Mouse (Mus musculus): Measurements from ENCODE around the gene Sez6.

DNA sequence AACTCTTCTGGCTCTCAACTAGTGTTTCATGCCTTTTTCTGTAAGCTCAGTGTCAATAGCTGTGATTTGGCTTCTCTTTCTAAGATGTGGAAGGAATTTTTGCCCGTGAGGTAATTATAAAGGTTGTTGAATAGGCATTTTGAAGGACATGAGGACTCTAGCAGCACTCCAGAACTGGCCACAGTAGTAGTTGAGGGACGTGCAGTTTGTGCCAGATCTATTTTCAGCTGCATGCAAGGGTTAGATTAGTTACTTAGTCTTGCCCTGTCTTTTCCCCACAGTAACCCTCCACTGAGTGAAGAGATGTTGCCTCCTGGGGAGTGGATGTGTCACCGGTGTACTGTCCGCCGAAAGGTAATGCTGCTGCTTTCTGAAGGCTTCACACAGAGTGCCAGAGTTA lies 75.8 kb downstream of the Sez6 start:
- TF ChIP-seq MAFK (IDR thresholded peaks at IDR 0.05; ENCODE audit: insufficient read depth, low read depth, low read length) (no peak), ZC3H11A (IDR thresholded peaks at IDR 0.05; ENCODE audit: borderline replicate concordance, low read depth, low read length) (no peak), CHD2 (IDR thresholded peaks at IDR 0.05; ENCODE audit: low read depth, low read length) (no peak), HCFC1 (IDR thresholded peaks at IDR 0.05; ENCODE audit: borderline replicate concordance, insufficient read depth, low read length) (no peak), ZNF384 (IDR thresholded peaks at IDR 0.05; ENCODE audit: low read depth, low read length) (no peak)
